Mouse (Mus musculus) B cell, adult 2 months (primary cell): ENCODE measurements at regions not wholly inside any gene's neighbourhood (a gene's known extent, or its start where the extent isn't known, plus 50 kb on each side); places are given as distances from the start of the nearest gene placed in this dataset.
A peak's percentile ranks its signal among the peaks of the same experiment; 100 is the strongest.

Experiments used
- DNase-seq, 2 experiments: peaks; one replicate each; pipeline ENCODE4 v3.0.0; 2022

DNA sequence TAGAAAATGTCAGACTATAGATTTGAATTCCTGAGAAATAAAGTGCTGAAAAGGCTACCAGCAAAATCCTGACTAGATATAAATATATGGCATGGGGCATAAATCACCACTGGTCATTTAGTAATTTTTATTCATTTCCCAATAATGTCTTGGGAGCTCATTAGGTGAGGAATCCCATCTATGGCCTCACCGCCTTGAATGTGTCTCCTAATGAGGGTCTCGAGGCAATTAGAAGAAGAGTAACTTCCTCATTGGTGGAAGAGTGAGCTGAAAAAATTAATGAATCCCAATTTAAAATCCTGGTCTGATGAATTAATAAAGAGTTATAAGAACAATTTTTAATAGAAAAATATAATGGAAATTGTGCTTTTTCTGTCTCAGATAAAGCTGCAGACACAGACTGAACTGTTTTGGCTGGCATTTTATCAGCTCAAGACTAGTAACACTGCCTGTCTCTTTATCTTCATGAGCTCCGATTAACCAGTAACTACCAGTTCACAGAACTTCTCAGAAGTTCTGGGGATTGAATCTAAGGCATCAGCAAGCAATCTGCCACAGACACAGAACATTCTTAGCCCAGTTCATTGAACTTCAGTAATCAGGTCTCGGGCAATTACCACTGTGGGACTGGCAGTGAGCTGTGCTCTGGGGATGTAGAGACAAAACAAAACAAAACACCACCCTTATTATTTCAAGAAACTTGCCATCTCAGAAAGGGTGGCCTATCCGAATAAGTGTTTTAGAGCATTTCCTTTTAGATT is 170.7 kb downstream of the Plpp3 start:
- no peak for DNase-seq

- DNase-seq = no peak
Measured at GRCm38 (mm10) chr4:105328776-105329175, 171.6 kb downstream of the Plpp3 start.

DNA sequence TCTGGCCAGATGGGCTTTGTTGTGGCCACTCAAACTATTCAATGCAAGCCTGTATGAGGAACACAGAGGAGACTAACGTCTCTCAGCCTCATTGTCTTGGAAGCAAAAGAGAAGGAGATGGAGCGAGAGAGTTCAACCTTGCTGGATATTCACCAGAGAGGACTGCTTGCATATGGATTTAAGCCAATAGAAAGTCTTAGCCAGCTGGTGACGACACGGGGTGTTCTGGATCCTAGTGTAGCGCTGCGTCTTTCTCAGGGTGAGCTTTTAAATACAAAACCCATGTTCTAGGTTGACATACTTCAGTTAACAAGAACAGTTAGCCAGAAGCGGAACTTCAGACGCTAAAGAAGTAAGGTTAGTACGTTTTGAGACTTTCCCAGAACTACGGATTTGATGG is 174.9 kb downstream of the Plpp3 start:
- no peak for DNase-seq

- DNase-seq = no peak
Measured at GRCm38 (mm10) chr4:105335872-105336271, 178.7 kb downstream of the Plpp3 start.

DNA sequence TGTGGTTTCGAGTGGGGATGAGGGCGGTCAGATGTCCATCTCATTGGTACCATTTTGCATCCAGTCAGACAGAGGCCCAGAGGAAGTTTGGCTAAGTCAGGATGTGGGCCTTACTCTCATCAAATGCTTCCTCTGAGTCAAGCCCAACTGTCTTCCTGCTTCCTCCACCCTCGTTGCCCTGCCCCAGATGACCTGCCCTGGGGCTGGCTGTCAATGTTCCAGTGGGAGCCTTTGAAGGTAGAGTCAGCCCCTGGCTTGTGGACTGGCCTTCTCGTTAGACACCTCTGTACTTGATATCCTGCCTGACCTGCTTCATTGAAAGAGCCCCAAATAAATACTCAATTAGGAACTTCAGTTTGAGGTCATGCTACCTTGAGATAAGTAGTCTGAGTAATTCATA is 179.4 kb downstream of the Plpp3 start:
- DNase-seq = no peak

- DNase-seq = no peak
Measured at GRCm38 (mm10) chr4:105338131-105338530, 181.0 kb downstream of the Plpp3 start.

- no peak for DNase-seq
Measured at GRCm38 (mm10) chr4:105338861-105339260, 181.7 kb downstream of the Plpp3 start.

- DNase-seq = no peak
Measured at GRCm38 (mm10) chr4:105341274-105341673, 184.1 kb downstream of the Plpp3 start.

DNA sequence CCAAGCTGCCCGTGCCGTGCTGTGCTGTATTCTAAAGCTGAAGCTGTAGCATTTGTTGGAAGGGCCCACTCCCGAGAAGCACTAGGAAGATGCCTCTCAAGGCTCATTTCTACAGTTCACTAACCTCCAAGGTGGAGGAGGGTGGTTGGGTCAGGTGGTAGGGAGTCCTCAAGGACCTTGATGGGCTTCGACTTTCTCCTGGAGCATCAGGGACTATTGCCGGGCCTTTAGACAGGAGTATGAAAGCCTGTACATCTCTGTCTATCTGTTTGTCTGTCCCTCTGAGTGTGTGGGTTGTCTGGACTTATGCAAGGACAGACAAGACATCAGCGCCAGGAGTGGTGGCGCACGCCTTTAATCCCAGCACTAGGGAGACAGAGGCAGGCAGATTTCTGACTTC is 189.7 kb downstream of the Plpp3 start:
- no peak for DNase-seq

DNA sequence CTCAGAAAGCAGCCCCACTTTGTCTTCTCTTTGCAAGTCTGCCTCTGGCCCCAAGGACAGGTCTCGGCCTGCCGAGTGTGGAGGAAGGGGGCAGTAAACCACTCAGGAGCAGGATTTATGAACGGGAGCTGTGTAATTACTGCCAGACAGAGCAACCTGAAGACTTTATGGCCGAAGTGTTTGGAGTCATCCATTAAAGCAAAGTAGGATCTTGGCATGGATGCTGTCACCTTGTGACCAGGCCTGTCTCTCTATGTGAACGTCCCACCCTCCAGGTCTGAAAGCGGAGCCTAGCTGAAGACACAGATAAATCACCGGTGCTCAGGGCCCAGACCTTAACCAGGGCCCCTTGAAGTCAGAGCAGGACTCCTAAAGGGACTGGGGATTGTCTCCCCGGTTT is 190.8 kb downstream of the Plpp3 start:
- no peak for DNase-seq

DNA sequence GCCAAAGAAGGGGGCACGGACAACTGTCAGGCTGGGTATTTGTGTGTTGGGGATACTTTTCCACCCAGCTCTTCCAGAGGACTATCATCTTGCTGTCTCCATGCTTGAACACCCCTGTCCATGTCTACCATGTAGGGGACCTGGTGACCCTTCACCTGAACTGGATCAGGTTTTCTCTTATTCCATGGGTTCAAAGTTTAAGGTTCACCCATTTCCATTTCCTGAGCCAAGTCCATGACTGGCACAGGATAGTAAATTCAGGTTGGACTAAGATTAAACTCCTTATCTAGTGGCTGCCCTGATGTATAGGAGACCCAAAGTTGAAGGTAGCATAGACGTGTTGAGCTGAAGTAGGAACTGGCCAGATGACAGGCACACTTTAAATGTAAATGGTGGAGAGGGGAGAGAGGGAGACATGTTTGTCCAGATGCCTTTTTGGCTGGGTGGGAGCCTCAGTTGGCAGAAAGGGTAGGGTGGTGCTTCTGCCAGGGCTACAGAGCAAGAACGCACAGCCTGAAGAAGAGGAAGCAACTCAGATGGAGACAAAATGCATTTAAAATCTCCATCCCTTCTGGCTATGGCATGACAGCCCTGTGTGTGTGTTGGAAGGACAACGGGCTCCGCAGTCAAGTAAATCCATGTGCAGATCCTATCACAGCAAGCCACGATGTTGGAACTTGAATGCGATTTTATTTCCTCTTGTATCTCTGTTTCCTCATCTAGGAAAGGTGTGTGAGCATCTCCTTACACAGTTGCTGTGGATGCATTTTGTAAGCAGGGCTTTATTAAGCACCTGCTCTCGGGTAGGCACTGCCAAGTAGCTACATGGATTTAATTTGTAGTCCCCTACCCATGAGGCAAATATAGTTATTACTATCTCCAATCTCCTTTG is 192.4 kb downstream of the Plpp3 start:
- DNase-seq = no peak

GRCm38 (mm10) chr4:105352342-105352741 is 195.2 kb downstream of the Plpp3 start:
- peak; percentile 5 to 14 for DNase-seq

GRCm38 (mm10) chr4:105352953-105353352 is 195.8 kb downstream of the Plpp3 start:
- DNase-seq = no peak

GRCm38 (mm10) chr4:105354097-105354496 is 196.9 kb downstream of the Plpp3 start:
- no peak for DNase-seq

DNA sequence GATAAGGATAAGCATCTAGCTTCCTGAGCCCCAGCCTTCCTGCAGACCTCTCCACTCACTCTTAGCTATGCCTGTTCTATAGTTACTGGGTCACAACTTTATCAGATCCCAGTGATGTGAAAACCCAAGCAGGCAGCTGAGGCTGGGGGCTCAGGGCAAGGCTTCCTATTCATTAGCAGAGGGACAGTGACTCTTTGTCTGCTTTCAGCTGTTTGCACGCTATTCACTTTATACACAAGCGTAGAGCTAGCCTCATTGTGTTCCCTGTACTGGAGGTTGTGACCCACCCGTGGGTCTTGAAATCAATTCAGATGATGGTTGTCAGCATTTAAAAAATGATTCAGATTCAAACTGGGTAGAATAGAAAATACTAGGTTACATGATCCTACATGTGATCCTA is 199.5 kb downstream of the Plpp3 start:
- DNase-seq = no peak

GRCm38 (mm10) chr4:105358725-105359124 is 201.6 kb downstream of the Plpp3 start:
- no peak for DNase-seq

- DNase-seq = no peak
Measured at GRCm38 (mm10) chr4:105364496-105364895, 207.3 kb downstream of the Plpp3 start.

DNA sequence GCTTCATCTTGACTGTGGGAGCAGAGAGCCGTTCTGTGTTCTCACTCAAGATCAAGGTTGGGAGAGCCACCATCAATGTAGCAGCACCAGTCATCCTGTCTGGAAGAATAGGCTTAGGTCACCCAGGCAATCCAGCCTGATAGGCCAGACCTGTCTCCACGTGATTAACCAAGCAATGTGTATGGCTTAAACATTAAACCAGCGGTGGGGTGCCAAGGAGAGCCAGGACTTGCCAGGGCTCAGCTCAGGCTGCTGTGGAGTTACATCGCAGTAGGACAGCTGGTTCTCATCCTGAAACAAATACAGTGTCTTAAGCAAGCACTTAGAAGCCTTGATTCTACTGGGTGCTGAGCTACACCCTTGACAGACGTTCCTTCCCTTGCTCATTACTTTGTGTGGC is 207.9 kb downstream of the Plpp3 start:
- no peak for DNase-seq

GRCm38 (mm10) chr4:105376591-105376990 is 219.4 kb downstream of the Plpp3 start:
- no peak for DNase-seq

DNA sequence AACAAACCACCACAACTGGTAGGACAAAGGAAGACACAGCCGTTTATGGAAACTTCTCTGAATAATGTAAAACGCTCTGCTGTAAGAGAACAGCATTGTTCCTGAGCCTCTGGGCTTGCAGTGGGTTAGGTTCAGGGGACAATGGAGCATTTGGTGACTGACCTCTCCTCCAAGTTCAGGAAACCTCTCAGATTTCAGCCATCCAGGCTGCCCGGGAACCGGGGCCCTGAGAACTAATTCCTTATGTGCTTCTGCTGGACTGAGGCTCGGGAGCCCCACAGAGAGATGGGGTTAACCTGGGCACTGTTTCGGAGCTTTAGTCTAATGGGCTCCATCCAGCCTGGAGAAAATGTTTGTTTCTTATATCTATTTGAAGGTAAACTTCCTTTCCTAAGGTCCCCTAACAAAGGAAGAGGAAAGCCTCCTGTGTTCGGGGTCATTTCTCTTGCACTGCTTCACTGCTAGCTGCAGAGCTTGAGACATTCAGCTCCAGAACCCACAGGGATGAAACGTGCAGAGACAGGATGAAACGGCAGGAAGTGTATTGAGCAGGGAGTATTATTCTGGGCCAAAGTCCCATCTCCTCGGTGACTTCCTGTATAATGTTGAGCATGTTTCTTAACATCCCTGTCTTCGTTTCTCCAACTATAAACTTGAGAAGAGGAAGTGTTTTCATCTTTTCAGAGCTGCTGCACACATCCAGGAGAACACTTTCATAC is 220.5 kb downstream of the Plpp3 start:
- DNase-seq = no peak

DNA sequence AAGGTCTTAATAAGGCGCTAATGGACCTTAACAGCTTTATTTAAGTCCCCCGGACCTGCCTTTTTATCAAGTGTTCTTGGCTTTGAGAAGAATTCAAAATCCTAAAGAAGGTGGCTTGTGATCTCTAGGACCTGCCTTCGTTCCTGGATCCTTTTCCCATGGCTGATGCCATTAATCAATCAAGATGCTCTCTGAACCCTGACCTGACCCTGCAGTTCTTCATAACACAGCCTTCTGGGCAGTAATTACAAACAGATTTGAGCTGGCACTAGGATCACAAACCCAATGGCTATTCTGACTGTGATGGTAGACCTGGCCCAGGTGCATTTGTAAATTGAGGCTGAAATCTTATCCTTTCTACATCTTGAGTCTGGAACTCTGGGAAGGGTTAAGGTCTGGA is 227.7 kb downstream of the Plpp3 start:
- DNase-seq = no peak

GRCm38 (mm10) chr4:105385481-105385880 is 228.3 kb downstream of the Plpp3 start:
- no peak for DNase-seq

DNA sequence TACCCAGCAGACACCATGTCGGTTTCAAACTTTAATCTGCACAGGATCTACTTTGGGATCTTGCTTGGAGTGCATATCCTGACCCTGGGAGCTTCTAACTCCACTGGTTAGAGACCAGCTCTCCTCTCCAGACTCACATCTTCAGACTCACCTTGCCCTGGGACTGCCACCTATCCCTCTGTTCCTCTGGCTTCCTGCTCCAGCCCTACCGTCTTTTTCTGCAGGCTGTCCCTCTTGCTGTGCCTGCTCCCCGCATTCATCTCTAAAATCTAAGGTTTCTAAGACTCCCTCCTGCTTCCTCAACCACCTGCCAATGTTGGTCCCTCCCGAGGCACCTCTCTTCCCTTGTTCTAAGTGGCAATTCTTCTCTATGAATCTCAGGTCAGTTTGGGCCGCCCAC is 233.2 kb downstream of the Plpp3 start:
- no peak for DNase-seq

DNA sequence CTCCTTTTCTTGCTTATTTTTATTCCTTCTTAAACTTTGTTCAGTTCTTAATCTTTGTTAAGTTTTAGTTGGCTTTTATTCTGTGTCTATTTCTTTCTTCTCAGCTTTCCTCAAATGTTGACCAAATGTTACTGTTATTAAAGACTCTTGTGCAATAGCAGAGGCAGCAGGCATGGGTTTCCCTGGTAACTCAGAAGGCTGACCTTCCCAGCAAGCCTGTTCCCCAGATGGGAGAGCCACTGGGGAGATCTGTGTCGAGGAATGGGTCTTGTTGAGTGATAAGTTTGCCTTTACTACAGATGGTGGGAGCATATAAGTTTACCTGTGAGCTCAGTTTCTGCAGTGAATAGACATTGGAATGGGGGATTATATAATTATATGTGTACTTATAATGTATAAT is 237.2 kb downstream of the Plpp3 start:
- no peak for DNase-seq
